Mouse (Mus musculus) stomach, embryonic 15.5 days (tissue): ENCODE measurements around the gene Olfr1056. TPM values are rescaled to one million over a fixed set of nuclear protein-coding genes. Genes with fewer than 3 reads are reported as not detected.
"Not testable (repeated sequence)": the region's sequence is repeated elsewhere in the genome, so short reads cannot be mapped to it uniquely, and the experiment has no call there.

ENCODE experiments used
- ATAC-seq: fragments of 200-750 bp; cut with Nextera tagmentation; 2 replicates; pipeline ENCODE4 v1.8.0; 2017; ENCODE audit warnings: low read depth, moderate number of reproducible peaks, moderate TSS enrichment; ENCODE audit not compliant: insufficient read depth, low FRiP score
- H3K27ac ChIP-seq: fragments of 300-500 bp; sonication (generic); 2 replicates; pipeline ENCODE4 v1.5.1; 2015; ENCODE audit warnings: mild to moderate bottlenecking, inconsistent platforms
- H3K27me3 ChIP-seq: fragments of 300-500 bp; sonication (generic); replicated peaks from 2 replicates; pipeline ENCODE4 v1.6.1; 2015; ENCODE audit warnings: inconsistent platforms
- H3K36me3 ChIP-seq: fragments of 300-500 bp; sonication (generic); 2 replicates; pipeline ENCODE4 v1.6.1; 2015; ENCODE audit warnings: inconsistent platforms
- H3K4me1 ChIP-seq: fragments of 300-500 bp; sonication (generic); 2 replicates; pipeline ENCODE4 v1.6.1; 2015; ENCODE audit warnings: inconsistent platforms
- H3K4me2 ChIP-seq: fragments of 300-500 bp; sonication (generic); 2 replicates; pipeline ENCODE4 v1.6.1; 2015; ENCODE audit warnings: mild to moderate bottlenecking, inconsistent platforms
- H3K4me3 ChIP-seq: fragments of 300-500 bp; sonication (generic); replicated peaks from 2 replicates; pipeline ENCODE4 v1.5.1; 2015; ENCODE audit warnings: inconsistent platforms
- H3K9ac ChIP-seq: fragments of 300-500 bp; sonication (generic); 2 replicates; pipeline ENCODE4 v1.6.1; 2015; ENCODE audit warnings: inconsistent platforms
- H3K9me3 ChIP-seq: fragments of 300-500 bp; sonication (generic); 2 replicates; pipeline ENCODE4 v1.6.1; 2016; ENCODE audit warnings: inconsistent platforms
- WGBS: fragments of 180-500 bp; shearing (Covaris S2); methylation state at CpG from one replicate; pipeline ENCODE4 v1.1.7; 2015; 5-methylcytosine and 5-hydroxymethylcytosine counted together
- polyA plus RNA-seq: library from polyadenylated mRNA; unstranded; fragments of >200 nt; fragmentation: Nextera tagmentation; extraction: Ambion mirVana; gene quantifications from 2 replicates; pipeline ENCODE4 v1.2.1, GENCODE M21; 2015

Olfr1056 gene
- not detected in 2 replicates for polyA plus RNA-seq

DNA sequence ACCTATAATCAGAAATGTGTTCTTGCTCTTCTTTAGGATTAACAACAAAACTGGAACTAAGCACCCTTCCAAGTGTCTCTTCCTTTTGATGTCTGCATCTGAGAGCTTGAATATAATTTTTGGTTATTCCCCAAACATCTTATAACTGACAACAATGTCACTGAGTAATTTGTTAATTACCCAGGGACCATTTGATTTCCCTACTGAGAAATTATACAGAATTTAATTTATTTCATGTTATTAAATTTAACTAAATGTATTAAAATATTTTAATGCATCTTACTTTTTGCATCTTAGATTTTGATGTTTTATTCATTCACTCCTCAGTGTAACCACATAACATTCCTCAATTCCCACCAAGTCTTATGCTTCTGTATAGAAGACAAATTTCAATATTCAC, at the start of gene Olfr1056:
Olfr1056 (minus strand) TSS at position 101 of the 400 bp plus-strand sequence.
- Histone ChIP-seq H3K4me1 (no peaks in the 10 kb centered on the region), H3K27me3 (no peaks in the 10 kb centered on the region), H3K4me3 (no peak within 1 kb of the TSS), H3K4me2 (no peak within 1 kb of the TSS), H3K27ac (no peak within 1 kb of the TSS), H3K9me3 (no peaks in the 10 kb centered on the region), H3K9ac (no peak within 1 kb of the TSS), H3K36me3 (no peaks in the 10 kb centered on the region)
- ATAC-seq, result no peak

DNA sequence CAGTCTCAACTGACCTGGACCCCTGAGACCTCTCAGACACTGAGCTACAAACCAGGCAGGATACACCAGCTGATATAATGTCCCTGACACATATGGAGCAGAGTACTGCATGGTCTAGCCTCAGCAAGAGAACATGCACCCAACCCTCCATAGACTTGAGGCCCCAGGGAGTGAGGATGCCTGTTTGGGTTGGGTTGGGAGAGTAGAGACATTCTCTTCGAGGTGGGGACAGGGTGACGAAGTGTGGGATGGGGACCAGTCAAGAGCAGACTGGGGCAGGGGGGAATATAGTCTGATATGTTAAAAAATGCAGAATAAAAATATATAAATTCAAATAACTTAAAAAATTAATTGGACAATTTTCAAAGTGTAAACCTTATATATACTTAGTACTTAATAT, 32.8 kb upstream of the Olfr1056 start:
- Histone ChIP-seq H3K27me3 (no peaks in the 10 kb centered on the region), H3K4me3 (no peak overlapping the region), H3K9ac (no peak overlapping the region), H3K4me1 (no peaks in the 10 kb centered on the region), H3K36me3 (no peaks in the 10 kb centered on the region), H3K4me2 (no peak overlapping the region), H3K27ac (no peak overlapping the region), H3K9me3 (no peaks in the 10 kb centered on the region)
- WGBS, result 82% methylated on average over 2 of the region's 2 CpGs
- no peak for ATAC-seq

- not testable (repeated sequence) for H3K9ac ChIP-seq, H3K27ac ChIP-seq, H3K9me3 ChIP-seq, H3K4me3 ChIP-seq, H3K4me1 ChIP-seq, H3K27me3 ChIP-seq, H3K36me3 ChIP-seq, ATAC-seq, H3K4me2 ChIP-seq
Observed at GRCm38 (mm10) chr2:86388461-86388860, 26.2 kb upstream of the Olfr1056 start, which contains the start of gene Olfr1058. Gene Olfr1058 (minus strand): TSS chr2:86388561.

DNA sequence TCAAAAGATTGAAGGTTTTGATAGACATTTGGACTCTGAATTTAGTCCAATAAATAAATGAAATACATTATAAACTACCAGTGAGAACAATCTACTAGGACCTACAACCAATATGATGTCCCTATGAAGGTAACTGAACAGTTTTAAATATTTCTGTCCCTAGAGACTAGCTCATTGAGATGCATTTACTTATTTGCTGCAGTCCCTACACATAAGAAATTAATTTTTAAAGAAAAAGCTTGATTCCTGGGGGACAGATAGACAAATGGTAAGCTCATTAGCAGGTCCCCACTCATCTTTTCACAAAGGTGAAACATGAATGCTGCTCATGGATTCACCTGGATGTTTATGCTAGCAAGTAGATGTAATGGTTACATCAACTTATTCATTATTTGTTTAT, 16.0 kb upstream of the Olfr1056 start, which contains the start of gene Olfr1057:
Olfr1057 (minus strand) TSS at position 101 of the 400 bp plus-strand sequence.
- Histone ChIP-seq H3K4me2 (no peak within 1 kb of the TSS), H3K4me1 (no peaks in the 10 kb centered on the region), H3K27ac (no peak within 1 kb of the TSS), H3K9me3 (no peaks in the 10 kb centered on the region), H3K9ac (no peak within 1 kb of the TSS), H3K27me3 (no peaks in the 10 kb centered on the region), H3K4me3 (no peak within 1 kb of the TSS), H3K36me3 (no peaks in the 10 kb centered on the region)
- no peak for ATAC-seq

- H3K27ac ChIP-seq, H3K4me3 ChIP-seq, H3K4me2 ChIP-seq, H3K9ac ChIP-seq, H3K4me1 ChIP-seq, H3K36me3 ChIP-seq, ATAC-seq, H3K9me3 ChIP-seq, H3K27me3 ChIP-seq: not testable (repeated sequence)
- 71% methylated on average over 1 of the region's 6 CpGs for WGBS
Observed at GRCm38 (mm10) chr2:86366342-86366741, 4.1 kb upstream of the Olfr1056 start.

DNA sequence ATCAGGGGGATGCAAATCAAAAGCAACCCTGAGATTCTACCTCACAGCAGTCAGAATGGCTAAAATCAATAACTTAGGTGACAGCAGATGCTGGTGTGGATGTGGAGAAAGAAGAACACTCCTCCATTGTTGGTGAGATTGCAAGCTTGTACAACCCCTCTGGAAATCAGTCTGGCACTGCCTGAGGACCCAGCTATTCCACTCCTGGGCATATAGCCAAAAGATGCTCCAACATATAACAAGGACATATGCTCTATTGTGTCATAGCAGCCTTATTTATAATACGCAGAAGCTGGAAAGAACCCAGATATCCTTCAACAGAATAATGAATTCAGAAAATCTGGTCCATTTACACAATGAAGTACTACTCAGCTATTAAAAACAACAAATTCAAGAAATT, 10.5 kb downstream of the Olfr1056 start:
- 87% methylated on average over 1 of the region's 1 CpGs for WGBS
- H3K36me3 ChIP-seq, H3K4me3 ChIP-seq, H3K27ac ChIP-seq, H3K4me1 ChIP-seq, H3K27me3 ChIP-seq, ATAC-seq, H3K9me3 ChIP-seq, H3K4me2 ChIP-seq, H3K9ac ChIP-seq: not testable (repeated sequence)

DNA sequence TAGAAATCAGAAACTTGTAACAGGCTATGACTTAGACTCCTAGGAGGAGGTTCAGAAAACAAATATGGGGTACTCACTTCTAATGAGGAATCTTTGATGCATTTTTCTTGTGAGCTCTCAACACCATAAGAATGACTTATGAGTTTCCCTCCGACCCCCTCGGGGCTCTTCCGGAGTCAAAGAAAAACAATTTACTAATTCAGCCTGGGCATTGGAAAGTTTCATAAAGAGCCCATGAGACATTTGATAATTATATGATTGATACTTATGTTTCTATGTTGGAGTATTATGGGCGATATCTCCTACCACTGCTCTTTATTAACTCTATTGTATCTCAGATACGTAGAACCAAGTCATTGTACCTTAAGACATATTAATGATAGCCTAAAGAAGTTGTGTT, 12.1 kb downstream of the Olfr1056 start, which contains the start of gene Olfr1055:
Olfr1055 (minus strand) TSS at position 101 of the 400 bp plus-strand sequence.
- 79% methylated on average over 5 of the region's 5 CpGs for WGBS
- no peak within 1 kb of the TSS for H3K4me3 ChIP-seq
- H3K4me1 ChIP-seq, result no peaks in the 10 kb centered on the region
- H3K9me3 ChIP-seq, result no peaks in the 10 kb centered on the region
- no peak within 1 kb of the TSS for H3K9ac ChIP-seq
- no peaks in the 10 kb centered on the region for H3K36me3 ChIP-seq
- ATAC-seq, result no peak
- H3K27ac ChIP-seq, result no peak within 1 kb of the TSS
- H3K4me2 ChIP-seq, result no peak within 1 kb of the TSS
- H3K27me3 ChIP-seq, result no peaks in the 10 kb centered on the region

GRCm38 (mm10) chr2:86335333-86335732, 26.9 kb downstream of the Olfr1056 start, which contains the start of gene Olfr1054:
Gene Olfr1054 (minus strand): TSS chr2:86335433.
- no peak within 1 kb of the TSS for H3K27ac ChIP-seq
- H3K9me3 ChIP-seq, result no peaks in the 10 kb centered on the region
- H3K36me3 ChIP-seq, result no peaks in the 10 kb centered on the region
- H3K27me3 ChIP-seq, result no peaks in the 10 kb centered on the region
- ATAC-seq, result no peak
- no peaks in the 10 kb centered on the region for H3K4me1 ChIP-seq
- H3K9ac ChIP-seq, result no peak within 1 kb of the TSS
- WGBS, result 82% methylated on average over 3 of the region's 3 CpGs
- H3K4me2 ChIP-seq, result no peak within 1 kb of the TSS
- no peak within 1 kb of the TSS for H3K4me3 ChIP-seq

DNA sequence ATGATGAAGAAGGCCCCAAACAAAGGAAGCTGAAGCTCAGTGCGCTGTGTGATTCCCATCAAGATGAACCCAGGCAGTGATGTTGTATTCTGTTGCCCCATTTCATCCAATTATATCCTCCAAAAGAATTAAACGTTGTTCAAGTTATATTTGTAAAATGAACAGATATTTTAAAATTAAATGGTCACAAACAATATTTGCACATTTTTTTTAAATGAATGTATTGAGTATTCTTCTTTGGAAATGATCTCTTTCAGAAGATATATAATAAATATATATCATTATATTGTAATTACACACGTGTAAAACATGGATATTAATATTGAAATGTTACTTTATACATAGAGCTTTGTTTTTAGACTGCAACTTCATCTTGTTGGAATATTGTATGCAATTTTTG, 47.1 kb downstream of the Olfr1056 start, which contains the start of gene Olfr1053:
Olfr1053 (minus strand) TSS at position 101 of the 400 bp plus-strand sequence.
- H3K4me1 ChIP-seq, result no peaks in the 10 kb centered on the region
- no peaks in the 10 kb centered on the region for H3K9me3 ChIP-seq
- H3K27ac ChIP-seq, result no peak within 1 kb of the TSS
- no peak within 1 kb of the TSS for H3K4me3 ChIP-seq
- no peak for ATAC-seq
- H3K27me3 ChIP-seq, result no peaks in the 10 kb centered on the region
- no peak within 1 kb of the TSS for H3K9ac ChIP-seq
- WGBS, result 58% methylated on average over 3 of the region's 3 CpGs
- H3K4me2 ChIP-seq, result no peak within 1 kb of the TSS
- H3K36me3 ChIP-seq, result no peaks in the 10 kb centered on the region

Other genes with a start within 250 kb of the Olfr1056 start
- gene Olfr1039, start 226.5 kb downstream of the Olfr1056 start, polyA plus RNA-seq, result not detected in 2 replicates
- not detected in 2 replicates for gene Olfr1040, start 215.7 kb downstream of the Olfr1056 start, polyA plus RNA-seq
- not detected in 2 replicates for gene Olfr1042, start 200.6 kb downstream of the Olfr1056 start, polyA plus RNA-seq
- not detected in 2 replicates for gene Olfr1043, start 194.9 kb downstream of the Olfr1056 start, polyA plus RNA-seq
- gene Olfr1044, start 184.6 kb downstream of the Olfr1056 start, polyA plus RNA-seq, result not detected in 2 replicates
- not detected in 2 replicates for gene Olfr52, start 176.8 kb downstream of the Olfr1056 start, polyA plus RNA-seq
- gene Olfr1045, start 159.5 kb downstream of the Olfr1056 start, polyA plus RNA-seq, result not detected in 2 replicates
- gene Olfr1046, start 143.2 kb downstream of the Olfr1056 start, polyA plus RNA-seq, result not detected in 2 replicates
- gene Olfr1047, start 131.1 kb downstream of the Olfr1056 start, polyA plus RNA-seq, result not detected in 2 replicates
- gene Olfr1048, start 122.2 kb downstream of the Olfr1056 start, polyA plus RNA-seq, result not detected in 2 replicates
- gene Olfr1049, start 104.1 kb downstream of the Olfr1056 start, polyA plus RNA-seq, result not detected in 2 replicates
- gene Olfr1051, start 83.4 kb downstream of the Olfr1056 start, polyA plus RNA-seq, result not detected in 2 replicates
- not detected in 2 replicates for gene Olfr1052, start 70.0 kb downstream of the Olfr1056 start, polyA plus RNA-seq
- gene Olfr1053, start 47.2 kb downstream of the Olfr1056 start, polyA plus RNA-seq, result not detected in 2 replicates
- not detected in 2 replicates for gene Olfr1054, start 27.0 kb downstream of the Olfr1056 start, polyA plus RNA-seq
- gene Olfr1055, start 12.2 kb downstream of the Olfr1056 start, polyA plus RNA-seq, result not detected in 2 replicates
- gene Olfr1057, start 15.9 kb upstream of the Olfr1056 start, polyA plus RNA-seq, result not detected in 2 replicates
- not detected in 2 replicates for gene Olfr1058, start 26.1 kb upstream of the Olfr1056 start, polyA plus RNA-seq
- not detected in 2 replicates for gene Olfr1061, start 51.6 kb upstream of the Olfr1056 start, polyA plus RNA-seq
- not detected in 2 replicates for gene Olfr1062, start 64.3 kb upstream of the Olfr1056 start, polyA plus RNA-seq
- not detected in 2 replicates for gene Olfr1065, start 88.1 kb upstream of the Olfr1056 start, polyA plus RNA-seq
- gene Olfr1066, start 93.8 kb upstream of the Olfr1056 start, polyA plus RNA-seq, result not detected in 2 replicates
- not detected in 2 replicates for gene Olfr228, start 124.9 kb upstream of the Olfr1056 start, polyA plus RNA-seq
- not detected in 2 replicates for gene Olfr1076, start 146.0 kb upstream of the Olfr1056 start, polyA plus RNA-seq
- gene Olfr1079, start 180.0 kb upstream of the Olfr1056 start, polyA plus RNA-seq, result not detected in 2 replicates
- gene Olfr1080, start 195.8 kb upstream of the Olfr1056 start, polyA plus RNA-seq, result not detected in 2 replicates
- not detected in 2 replicates for gene Olfr1082, start 236.5 kb upstream of the Olfr1056 start, polyA plus RNA-seq